Mouse (Mus musculus): ENCODE measurements around the gene Igfn1. TPM values are rescaled to one million over a fixed set of nuclear protein-coding genes. Genes with fewer than 3 reads are reported as not detected.
A peak's percentile ranks its signal among the peaks of the same experiment; 100 is the strongest.

Gene Igfn1
- total RNA-seq (2022): under 1 TPM in 3 of 4 experiments, not detected in 1; 0.12 to 0.17 (median 0.15) TPM

- no peak for DNase-seq
These were observed at the start of gene Igfn1 for GRCm38 (mm10) chr1:136006292-136006748. Gene Igfn1 (minus strand): TSS chr1:136006342.

- DNase-seq: no peak
These were observed 49.6 kb upstream of the Igfn1 start for GRCm38 (mm10) chr1:136055771-136056170.

GRCm38 (mm10) chr1:136052547-136052946 is 46.4 kb upstream of the Igfn1 start, which contains the start of gene Cacna1s:
Gene Cacna1s (plus strand): TSS chr1:136052750.
- no peak for DNase-seq

GRCm38 (mm10) chr1:136051465-136051864 is 45.3 kb upstream of the Igfn1 start:
- peak; percentile 51 for DNase-seq

- no peak for DNase-seq
These were observed 44.8 kb upstream of the Igfn1 start for GRCm38 (mm10) chr1:136051013-136051315.

GRCm38 (mm10) chr1:136050312-136051012 is 44.3 kb upstream of the Igfn1 start, which contains the start of gene Ascl5:
Gene Ascl5 (plus strand): TSS chr1:136050804.
- no peak for DNase-seq

GRCm38 (mm10) chr1:136047894-136048293 is 41.8 kb upstream of the Igfn1 start:
- no peak for DNase-seq

GRCm38 (mm10) chr1:136047432-136047831 is 41.3 kb upstream of the Igfn1 start:
- DNase-seq: no peak

GRCm38 (mm10) chr1:136045774-136046173 is 39.6 kb upstream of the Igfn1 start:
- DNase-seq: no peak

GRCm38 (mm10) chr1:136040874-136041273 is 34.7 kb upstream of the Igfn1 start:
- no peak for DNase-seq

- no peak for DNase-seq
These were observed 34.3 kb upstream of the Igfn1 start for GRCm38 (mm10) chr1:136040452-136040851.

GRCm38 (mm10) chr1:136038746-136039538 is 32.8 kb upstream of the Igfn1 start:
- DNase-seq: no peak

- no peak for DNase-seq
These were observed 26.8 kb upstream of the Igfn1 start for GRCm38 (mm10) chr1:136032961-136033360.

GRCm38 (mm10) chr1:136031697-136032096 is 25.6 kb upstream of the Igfn1 start:
- no peak for DNase-seq

GRCm38 (mm10) chr1:136030201-136030600 is 24.1 kb upstream of the Igfn1 start:
- no peak for DNase-seq

- no peak for DNase-seq
These were observed 12.4 kb upstream of the Igfn1 start for GRCm38 (mm10) chr1:136018390-136019189.

- peak; percentile 92 for DNase-seq
These were observed 11.8 kb upstream of the Igfn1 start for GRCm38 (mm10) chr1:136017907-136018313.

GRCm38 (mm10) chr1:136017307-136017706 is 11.2 kb upstream of the Igfn1 start:
- no peak for DNase-seq

GRCm38 (mm10) chr1:136014796-136015502 is 8.8 kb upstream of the Igfn1 start:
- DNase-seq: no peak

GRCm38 (mm10) chr1:136013513-136013912 is 7.4 kb upstream of the Igfn1 start:
- DNase-seq: no peak

GRCm38 (mm10) chr1:136010247-136010646 is 4.1 kb upstream of the Igfn1 start:
- no peak for DNase-seq

GRCm38 (mm10) chr1:136008159-136008533 is 2.0 kb upstream of the Igfn1 start:
- no peak for DNase-seq

Measured in adrenal gland, adult 8-10 months (tissue).